In genomic region chr2:35214881-35215358, GRCm38 (mm10) we compare ENCODE assay signal across 7 mouse cellular contexts. TPM values are rescaled to one million over a fixed set of nuclear protein-coding genes. Genes with fewer than 3 reads are reported as not detected.
DNase-seq lines count a peak whose midpoint lies in the region; ATAC-seq lines count a peak whose summit lies in the region.

No protein-coding gene starts in this region.

- peak overlapping the region; percentile 43 for H3K4me2 ChIP-seq in intestine, embryonic 16.5 days (ENCODE audit: low read depth, low read length)
- H3K4me2 ChIP-seq in midbrain, embryonic 12.5 days (replicated peaks): peak overlapping the region; percentile 31

- no peaks in the 10 kb centered on the region for H3K36me3 ChIP-seq in intestine, embryonic 16.5 days (ENCODE audit: control insufficient read depth, insufficient read depth, low read length)
- H3K36me3 ChIP-seq in midbrain, embryonic 12.5 days: no peaks in the 10 kb centered on the region

- no peaks in the 10 kb centered on the region for H3K9me3 ChIP-seq in intestine, embryonic 16.5 days (ENCODE audit: control insufficient read depth, low read length)
- H3K9me3 ChIP-seq in midbrain, embryonic 12.5 days: no peaks in the 10 kb centered on the region

- H3K27me3 ChIP-seq in intestine, embryonic 16.5 days (replicated peaks; ENCODE audit: control insufficient read depth, insufficient read depth, low read length): no peaks in the 10 kb centered on the region
- H3K27me3 ChIP-seq in midbrain, embryonic 12.5 days: peaks cover 5% of the 10 kb centered on the region; the same call in 1 of the 2 replicates

- peak overlapping the region; percentile 30; the same call in 1 of the 2 replicates for H3K9ac ChIP-seq in intestine, embryonic 16.5 days (ENCODE audit: low read depth, low read length)
- H3K9ac ChIP-seq in midbrain, embryonic 12.5 days (replicated peaks): 0 out of 2 replicates have a peak overlapping the region, but pooled peaks have one; percentile 12

- DNase-seq in adrenal gland, adult 2 months: peak; percentile 85
- peak; percentile 78 for DNase-seq in embryo, embryonic 11.5 days (ENCODE audit: low read depth, low spot score)
- peak; percentile 76 to 83 for DNase-seq in gastrocnemius, postnatal 4 days (ENCODE audit: low spot score in 2 of 2)
- peak; percentile 84 for DNase-seq in left cerebral cortex, postnatal 4 days
- peak; percentile 64 for DNase-seq in skeletal muscle tissue, adult 2 months (ENCODE audit: low read depth, low spot score)

- 5% methylated on average over 12 of the region's 12 CpGs for WGBS in intestine, embryonic 16.5 days
- WGBS in midbrain, embryonic 12.5 days: 1% methylated on average over 12 of the region's 12 CpGs

- no peak overlapping the region for H3K27ac ChIP-seq in intestine, embryonic 16.5 days (ENCODE audit: low read length)
- no peak overlapping the region; the same call in 1 of the 2 replicates for H3K27ac ChIP-seq in midbrain, embryonic 12.5 days (replicated peaks)

- ATAC-seq in intestine, embryonic 16.5 days: peak; percentile 26; the same call in 1 of the 2 replicates
- ATAC-seq in midbrain, embryonic 12.5 days (ENCODE audit: low FRiP score, low read depth): peak; percentile 93

- intact Hi-C loops in left cerebral cortex, postnatal 4 days (cut with DNase I): loop anchor here (5.0 kb wide), 1 partner anchor 52 kb away; no protein-coding TSS in a partner anchor

- H3K4me1 ChIP-seq in intestine, embryonic 16.5 days (ENCODE audit: control insufficient read depth, insufficient read depth, low read length): peaks cover 3% of the 10 kb centered on the region
- H3K4me1 ChIP-seq in midbrain, embryonic 12.5 days: peaks cover 14% of the 10 kb centered on the region

- H3K4me3 ChIP-seq in intestine, embryonic 16.5 days (ENCODE audit: low read length): peak overlapping the region; percentile 23
- H3K4me3 ChIP-seq in midbrain, embryonic 12.5 days: no peak overlapping the region

RNA-seq across cellular contexts. Expression of gene Rab14, which starts 14.0 kb away (rescaled TPM):
- total RNA-seq in adrenal gland, adult 2 months (2021): 100 to 1,000 TPM; 209 to 246 TPM
- 3,789 and 4,325 TPM in 2 replicates for polyA plus RNA-seq in adrenal gland, adult 2 months (2012; rRNA removed)
- 100 to 1,000 TPM; 119 to 130 TPM for total RNA-seq in gastrocnemius, postnatal 4 days (2021)
- polyA plus RNA-seq in intestine, embryonic 16.5 days (2015; fragmentation: Nextera tagmentation; extraction: Ambion mirVana): 343 and 359 TPM in 2 replicates
- 100 to 1,000 TPM; 221 to 222 TPM for total RNA-seq in left cerebral cortex, postnatal 4 days (2021)
- polyA plus RNA-seq in midbrain, embryonic 12.5 days (2016; fragmentation: Nextera tagmentation; extraction: Ambion mirVana): 357 and 365 TPM in 2 replicates

RNA-seq across cellular contexts. Expression of gene Gsn, which starts 41.3 kb away (rescaled TPM):
- total RNA-seq in adrenal gland, adult 2 months (2021): 1,000 to 10,000 TPM in 1 of 2 experiments, 100 to 1,000 TPM in 1; 335 to 1,033 TPM
- polyA plus RNA-seq in adrenal gland, adult 2 months (2012; rRNA removed): 607 and 810 TPM in 2 replicates
- total RNA-seq in gastrocnemius, postnatal 4 days (2021): 100 to 1,000 TPM; 259 to 284 TPM
- 177 TPM in 2 replicates for polyA plus RNA-seq in intestine, embryonic 16.5 days (2015; fragmentation: Nextera tagmentation; extraction: Ambion mirVana)
- 10 to 100 TPM; 20.0 to 20.7 TPM for total RNA-seq in left cerebral cortex, postnatal 4 days (2021)
- 36.7 and 48.9 TPM in 2 replicates for polyA plus RNA-seq in midbrain, embryonic 12.5 days (2016; fragmentation: Nextera tagmentation; extraction: Ambion mirVana)

Comparison
In these comparisons a context has a peak if more than half of its experiments do, and no peak if none do; other contexts are left out.
1. RNA of gene Gsn, which starts 41.3 kb away (total RNA-seq): 335 to 1,033 TPM in adrenal gland, adult 2 months and 259 to 284 TPM in gastrocnemius, postnatal 4 days; 20.0 to 20.7 TPM in left cerebral cortex, postnatal 4 days; every median in the first group is over 10 times any median in the second.
2. Peak in every context shown above with its lines, with median percentiles within 50 percentile points of each other: DNase-seq.